Mouse (Mus musculus): ENCODE measurements around the gene Lgr5. TPM values are rescaled to one million over a fixed set of nuclear protein-coding genes. Genes with fewer than 3 reads are reported as not detected.
A peak's percentile ranks its signal among the peaks of the same experiment; 100 is the strongest.

The Lgr5 gene
- polyA plus RNA-seq, 1 experiment from 2014 or later, result 0.25 TPM

- Histone ChIP-seq H3K4me2 (no peak overlapping the region), H3K9ac (no peak overlapping the region), H3K27me3 (replicated peaks) (no peaks in the 10 kb centered on the region), H3K4me1 (no peaks in the 10 kb centered on the region), H3K4me3 (no peak overlapping the region), H3K36me3 (no peaks in the 10 kb centered on the region), H3K27ac (replicated peaks) (no peak overlapping the region), H3K9me3 (no peaks in the 10 kb centered on the region)
- no peak for ATAC-seq (ENCODE audit: extremely low read depth, insufficient number of reproducible peaks, low FRiP score, low TSS enrichment)
- 69% methylated on average over 6 of the region's 6 CpGs for WGBS
Measured at GRCm38 (mm10) chr10:115542917-115543316, 44.7 kb downstream of the Lgr5 start.

GRCm38 (mm10) chr10:115530746-115531145 is 56.8 kb downstream of the Lgr5 start:
- Histone ChIP-seq H3K36me3 (no peaks in the 10 kb centered on the region), H3K9me3 (peaks cover 4% of the 10 kb centered on the region; the same call in 1 of the 2 replicates), H3K27ac (replicated peaks) (no peak overlapping the region), H3K4me1 (peaks cover 19% of the 10 kb centered on the region), H3K4me3 (no peak overlapping the region), H3K4me2 (peak overlapping the region; percentile 28), H3K27me3 (replicated peaks) (no peaks in the 10 kb centered on the region), H3K9ac (no peak overlapping the region)
- WGBS, result 9% methylated on average over 2 of the region's 2 CpGs
- ATAC-seq (ENCODE audit: extremely low read depth, insufficient number of reproducible peaks, low FRiP score, low TSS enrichment), result no peak

GRCm38 (mm10) chr10:115529768-115530167 is 57.8 kb downstream of the Lgr5 start:
- Histone ChIP-seq H3K9me3 (peaks cover 4% of the 10 kb centered on the region; the same call in 1 of the 2 replicates), H3K9ac (no peak overlapping the region), H3K36me3 (no peaks in the 10 kb centered on the region), H3K27ac (replicated peaks) (no peak overlapping the region), H3K4me3 (no peak overlapping the region), H3K4me2 (no peak overlapping the region), H3K27me3 (replicated peaks) (no peaks in the 10 kb centered on the region), H3K4me1 (peaks cover 19% of the 10 kb centered on the region)
- 78% methylated on average over 12 of the region's 12 CpGs for WGBS
- ATAC-seq (ENCODE audit: extremely low read depth, insufficient number of reproducible peaks, low FRiP score, low TSS enrichment), result no peak

GRCm38 (mm10) chr10:115528892-115529291 is 58.7 kb downstream of the Lgr5 start:
- no peak overlapping the region for H3K27ac ChIP-seq (replicated peaks)
- no peak overlapping the region for H3K9ac ChIP-seq
- 51% methylated on average over 4 of the region's 4 CpGs for WGBS
- H3K4me1 ChIP-seq, result peaks cover 19% of the 10 kb centered on the region
- no peak overlapping the region for H3K4me3 ChIP-seq
- no peaks in the 10 kb centered on the region for H3K9me3 ChIP-seq
- no peak overlapping the region for H3K4me2 ChIP-seq
- ATAC-seq (ENCODE audit: extremely low read depth, insufficient number of reproducible peaks, low FRiP score, low TSS enrichment), result no peak
- H3K36me3 ChIP-seq, result no peaks in the 10 kb centered on the region
- H3K27me3 ChIP-seq (replicated peaks), result no peaks in the 10 kb centered on the region

GRCm38 (mm10) chr10:115521081-115521451 is 66.5 kb downstream of the Lgr5 start:
- Histone ChIP-seq H3K4me3 (no peak overlapping the region), H3K27me3 (replicated peaks) (no peaks in the 10 kb centered on the region), H3K4me2 (no peak overlapping the region), H3K9me3 (no peaks in the 10 kb centered on the region), H3K27ac (replicated peaks) (no peak overlapping the region), H3K36me3 (no peaks in the 10 kb centered on the region), H3K9ac (no peak overlapping the region), H3K4me1 (0 out of 2 replicates have a peak, but pooled peaks cover 6% of the 10 kb centered on the region)
- ATAC-seq (ENCODE audit: extremely low read depth, insufficient number of reproducible peaks, low FRiP score, low TSS enrichment), result no peak
- 51% methylated on average over 4 of the region's 4 CpGs for WGBS

- WGBS, result 55% methylated on average over 17 of the region's 17 CpGs
- Histone ChIP-seq H3K4me3 (no peak overlapping the region), H3K27ac (replicated peaks) (no peak overlapping the region), H3K4me1 (0 out of 2 replicates have a peak, but pooled peaks cover 6% of the 10 kb centered on the region), H3K36me3 (no peaks in the 10 kb centered on the region), H3K27me3 (replicated peaks) (no peaks in the 10 kb centered on the region), H3K9me3 (no peaks in the 10 kb centered on the region), H3K4me2 (no peak overlapping the region), H3K9ac (no peak overlapping the region)
- ATAC-seq (ENCODE audit: extremely low read depth, insufficient number of reproducible peaks, low FRiP score, low TSS enrichment), result no peak
Measured at GRCm38 (mm10) chr10:115520200-115521080, 67.1 kb downstream of the Lgr5 start.

GRCm38 (mm10) chr10:115518845-115519244 is 68.7 kb downstream of the Lgr5 start:
- no peaks in the 10 kb centered on the region for H3K9me3 ChIP-seq
- no peak for ATAC-seq (ENCODE audit: extremely low read depth, insufficient number of reproducible peaks, low FRiP score, low TSS enrichment)
- H3K36me3 ChIP-seq, result no peaks in the 10 kb centered on the region
- WGBS, result 87% methylated on average over 3 of the region's 3 CpGs
- no peak overlapping the region for H3K4me2 ChIP-seq
- no peak overlapping the region for H3K4me3 ChIP-seq
- 0 out of 2 replicates have a peak, but pooled peaks cover 6% of the 10 kb centered on the region for H3K4me1 ChIP-seq
- H3K27ac ChIP-seq (replicated peaks), result no peak overlapping the region
- no peaks in the 10 kb centered on the region for H3K27me3 ChIP-seq (replicated peaks)
- H3K9ac ChIP-seq, result no peak overlapping the region

- no peak overlapping the region for H3K4me2 ChIP-seq
- no peaks in the 10 kb centered on the region for H3K36me3 ChIP-seq
- H3K27me3 ChIP-seq (replicated peaks), result no peaks in the 10 kb centered on the region
- ATAC-seq (ENCODE audit: extremely low read depth, insufficient number of reproducible peaks, low FRiP score, low TSS enrichment), result no peak
- 0 out of 2 replicates have a peak, but pooled peaks cover 4% of the 10 kb centered on the region for H3K4me1 ChIP-seq
- H3K4me3 ChIP-seq, result no peak overlapping the region
- WGBS, result 74% methylated on average over 7 of the region's 7 CpGs
- no peak overlapping the region for H3K27ac ChIP-seq (replicated peaks)
- no peaks in the 10 kb centered on the region for H3K9me3 ChIP-seq
- H3K9ac ChIP-seq, result no peak overlapping the region
Measured at GRCm38 (mm10) chr10:115515503-115515902, 72.1 kb downstream of the Lgr5 start.

- Histone ChIP-seq H3K27me3 (replicated peaks) (no peaks in the 10 kb centered on the region), H3K4me2 (no peak overlapping the region), H3K27ac (replicated peaks) (no peak overlapping the region), H3K9ac (no peak overlapping the region), H3K36me3 (no peaks in the 10 kb centered on the region), H3K9me3 (no peaks in the 10 kb centered on the region), H3K4me1 (no peaks in the 10 kb centered on the region), H3K4me3 (no peak overlapping the region)
- no peak for ATAC-seq (ENCODE audit: extremely low read depth, insufficient number of reproducible peaks, low FRiP score, low TSS enrichment)
- WGBS, result 83% methylated on average over 5 of the region's 5 CpGs
Measured at GRCm38 (mm10) chr10:115510959-115511358, 76.6 kb downstream of the Lgr5 start.

GRCm38 (mm10) chr10:115505631-115506239 is 81.8 kb downstream of the Lgr5 start:
- WGBS, result 73% methylated on average over 16 of the region's 16 CpGs
- H3K27me3 ChIP-seq (replicated peaks), result no peaks in the 10 kb centered on the region
- no peak overlapping the region for H3K4me3 ChIP-seq
- H3K9me3 ChIP-seq, result no peaks in the 10 kb centered on the region
- no peak overlapping the region for H3K4me2 ChIP-seq
- no peak overlapping the region for H3K9ac ChIP-seq
- no peak overlapping the region for H3K27ac ChIP-seq (replicated peaks)
- H3K36me3 ChIP-seq, result no peaks in the 10 kb centered on the region
- H3K4me1 ChIP-seq, result no peaks in the 10 kb centered on the region
- no peak for ATAC-seq (ENCODE audit: extremely low read depth, insufficient number of reproducible peaks, low FRiP score, low TSS enrichment)

GRCm38 (mm10) chr10:115505155-115505554 is 82.4 kb downstream of the Lgr5 start:
- H3K36me3 ChIP-seq, result no peaks in the 10 kb centered on the region
- 82% methylated on average over 10 of the region's 10 CpGs for WGBS
- H3K4me1 ChIP-seq, result no peaks in the 10 kb centered on the region
- no peaks in the 10 kb centered on the region for H3K9me3 ChIP-seq
- ATAC-seq (ENCODE audit: extremely low read depth, insufficient number of reproducible peaks, low FRiP score, low TSS enrichment), result no peak
- H3K9ac ChIP-seq, result no peak overlapping the region
- no peak overlapping the region for H3K4me3 ChIP-seq
- H3K27me3 ChIP-seq (replicated peaks), result no peaks in the 10 kb centered on the region
- H3K27ac ChIP-seq (replicated peaks), result no peak overlapping the region
- H3K4me2 ChIP-seq, result no peak overlapping the region

All from heart, embryonic 13.5 days (tissue).